Mouse (Mus musculus): ENCODE measurements around the gene Mrps10. TPM values are rescaled to one million over a fixed set of nuclear protein-coding genes. Genes with fewer than 3 reads are reported as not detected.

The Mrps10 gene
- total and polyA plus RNA-seq, 3 experiments, result 57.7 to 124 (median 90.3) TPM

DNA sequence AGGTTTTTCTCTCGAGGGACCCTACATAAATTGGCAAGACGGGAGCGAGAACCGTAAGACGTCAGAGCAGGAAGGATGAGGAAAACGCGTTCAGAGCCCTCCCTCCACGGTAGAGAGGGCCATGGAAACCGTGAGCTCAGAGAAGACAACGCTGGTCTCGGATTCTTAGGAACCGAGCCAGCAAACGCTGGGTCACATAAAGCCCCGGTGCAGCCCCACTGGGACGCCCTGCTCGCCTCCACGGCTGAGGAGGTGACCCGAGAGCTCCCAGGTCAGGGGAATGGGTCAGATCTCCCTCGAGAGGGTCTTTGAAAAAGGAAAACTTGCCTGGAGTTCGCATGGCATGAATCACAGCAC, 378 bp downstream of the Mrps10 start:
- Histone ChIP-seq H3K4me3 (replicated peaks in 1 of 3; ENCODE audit: low read depth in 2 of 3, low read length in 2 of 3, poor library complexity in 1 of 3) (peak overlapping the region; percentile 80 to 96 (median 87)), H3K4me2 (ENCODE audit: insufficient read depth, low read depth, poor library complexity, severe bottlenecking) (peak overlapping the region; percentile 47), H3K79me2 (replicated peaks; ENCODE audit: control insufficient read depth, extremely low read depth, insufficient read depth, poor library complexity, severe bottlenecking) (peaks cover 12% of the 10 kb centered on the region), H3K27me3 (replicated peaks) (no peaks in the 10 kb centered on the region), H3K4me1 (ENCODE audit: control insufficient read depth in 1 of 2, insufficient read depth in 2 of 2) (peaks cover 4 to 23% of the 10 kb centered on the region in 2 experiments; a peak in 3 of 4 replicates), H3K9ac (ENCODE audit: insufficient read depth, low read depth) (peak overlapping the region; percentile 70), H3K36me3 (replicated peaks in 1 of 2; ENCODE audit: control insufficient read depth in 1 of 2, insufficient read depth in 1 of 2, low read length in 1 of 2) (peaks cover 18 to 30% of the 10 kb centered on the region in 2 experiments), H3K9me3 (replicated peaks; ENCODE audit: low read length) (no peaks in the 10 kb centered on the region), H3K27ac (ENCODE audit: insufficient read depth, low read depth) (peak overlapping the region; percentile 15; the same call in 1 of the 2 replicates)
- in situ Hi-C loops (cut with MboI; ENCODE audit: low pct_ligation_motif_present, low pct_unique_long_range_greater_than_20kb, low sequenced_read_pairs), result no loop called here
- peak; percentile 62 for DNase-seq (ENCODE audit: extremely low read depth)
- TF ChIP-seq ZNF384 (IDR thresholded peaks at IDR 0.05; ENCODE audit: low read depth, low read length) (no peak), HCFC1 (IDR thresholded peaks at IDR 0.05; ENCODE audit: low read depth, low read length) (no peak), MAX (IDR thresholded peaks at IDR 0.05; ENCODE audit: low read length) (0 out of 2 replicates have a peak, but pooled peaks have one; percentile 51), POLR2A (IDR thresholded peaks at IDR 0.05; ENCODE audit: low read depth, low read length) (no peak), PAX5 (IDR thresholded peaks at IDR 0.05; ENCODE audit: low read length) (no peak)
- dilution Hi-C loops (cut with MboI; ENCODE audit: extremely low pct_ligation_motif_present, extremely low pct_unique_long_range_greater_than_20kb, low sequenced_read_pairs), result no loop called here

DNA sequence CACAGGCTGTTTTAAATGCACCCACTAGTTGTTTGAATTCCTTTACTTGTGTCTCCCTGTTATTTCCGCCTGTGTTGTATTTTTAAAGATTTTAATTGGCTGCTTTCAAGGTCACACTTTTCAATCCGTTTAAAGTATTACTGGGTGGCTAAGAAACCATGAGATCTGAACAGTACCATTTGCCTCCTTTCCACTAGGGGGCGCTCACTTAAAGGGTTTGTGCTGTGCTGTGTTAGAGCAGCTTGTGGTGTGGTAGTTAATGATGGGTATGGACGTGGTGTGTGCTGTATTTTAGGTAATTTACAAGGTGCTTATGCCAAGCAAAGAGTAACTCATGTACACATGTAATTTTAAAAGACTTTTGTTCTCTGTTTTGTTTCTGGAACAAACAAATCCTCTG, 2.8 kb downstream of the Mrps10 start:
- in situ Hi-C loops (cut with MboI; ENCODE audit: low pct_ligation_motif_present, low pct_unique_long_range_greater_than_20kb, low sequenced_read_pairs), result no loop called here
- peaks cover 12% of the 10 kb centered on the region for H3K79me2 ChIP-seq (replicated peaks; ENCODE audit: control insufficient read depth, extremely low read depth, insufficient read depth, poor library complexity, severe bottlenecking)
- peak; percentile 86 for DNase-seq (ENCODE audit: extremely low read depth)
- no peak overlapping the region for H3K9ac ChIP-seq (ENCODE audit: insufficient read depth, low read depth)
- no peak overlapping the region for H3K4me3 ChIP-seq (replicated peaks in 1 of 3; ENCODE audit: low read depth in 2 of 3, low read length in 2 of 3, poor library complexity in 1 of 3)
- TF ChIP-seq USF2 (conservative IDR thresholded peaks at IDR 0.05; ENCODE audit: low read depth, low read length) (no peak), MXI1 (IDR thresholded peaks at IDR 0.05; ENCODE audit: low read depth, low read length) (no peak), IRF4 (IDR thresholded peaks at IDR 0.05; ENCODE audit: low read depth, low read length) (no peak), RCOR1 (conservative IDR thresholded peaks at IDR 0.05; ENCODE audit: low read depth, low read length) (no peak), NELFE (IDR thresholded peaks at IDR 0.05; ENCODE audit: low read depth, low read length) (no peak), MAFK (IDR thresholded peaks at IDR 0.05; ENCODE audit: insufficient replicate concordance, low read length) (no peak), POLR2AphosphoS2 (IDR thresholded peaks at IDR 0.05; ENCODE audit: low read depth, low read length) (no peak), ZKSCAN1 (IDR thresholded peaks at IDR 0.05; ENCODE audit: borderline replicate concordance, low read depth, low read length) (no peak), SIN3A (IDR thresholded peaks at IDR 0.05; ENCODE audit: low read length) (no peak), RAD21 (IDR thresholded peaks at IDR 0.05; ENCODE audit: low read depth, low read length) (peak; percentile 63), CTCF (conservative IDR thresholded peaks at IDR 0.05 in 1 of 2, IDR thresholded peaks at IDR 0.05 in 1 of 2; ENCODE audit: low read depth in 2 of 2, low read length in 2 of 2) (peak; percentile 84 to 94; a peak in 3 of 4 replicates), ZC3H11A (IDR thresholded peaks at IDR 0.05; ENCODE audit: low read depth, low read length) (no peak), HCFC1 (IDR thresholded peaks at IDR 0.05; ENCODE audit: low read depth, low read length) (0 out of 2 replicates have a peak, but pooled peaks have one; percentile 23), BHLHE40 (IDR thresholded peaks at IDR 0.05; ENCODE audit: low read depth, low read length) (no peak), PAX5 (IDR thresholded peaks at IDR 0.05; ENCODE audit: low read length) (no peak), TBP (conservative IDR thresholded peaks at IDR 0.05; ENCODE audit: low read depth, low read length) (no peak), ZMIZ1 (IDR thresholded peaks at IDR 0.05; ENCODE audit: low read depth, low read length) (no peak), MYC (IDR thresholded peaks at IDR 0.05; ENCODE audit: low read depth, low read length) (peak; percentile 40; the same call in 1 of the 2 replicates), MAZ (IDR thresholded peaks at IDR 0.05; ENCODE audit: low read depth, low read length) (no peak), JUN (IDR thresholded peaks at IDR 0.05; ENCODE audit: insufficient read depth, low read depth, low read length) (no peak)
- no peaks in the 10 kb centered on the region for H3K27me3 ChIP-seq (replicated peaks)
- H3K4me2 ChIP-seq (ENCODE audit: insufficient read depth, low read depth, poor library complexity, severe bottlenecking), result no peak overlapping the region
- peaks cover 36 to 54% of the 10 kb centered on the region in 2 experiments for H3K36me3 ChIP-seq (replicated peaks in 1 of 2; ENCODE audit: control insufficient read depth in 1 of 2, insufficient read depth in 1 of 2, low read length in 1 of 2)
- no peak overlapping the region for H3K27ac ChIP-seq (ENCODE audit: insufficient read depth, low read depth)
- H3K9me3 ChIP-seq (replicated peaks; ENCODE audit: low read length), result no peaks in the 10 kb centered on the region
- dilution Hi-C loops (cut with MboI; ENCODE audit: extremely low pct_ligation_motif_present, extremely low pct_unique_long_range_greater_than_20kb, low sequenced_read_pairs), result no loop called here
- H3K4me1 ChIP-seq (ENCODE audit: control insufficient read depth in 1 of 2, insufficient read depth in 2 of 2), result peaks cover 4 to 23% of the 10 kb centered on the region in 2 experiments; a peak in 3 of 4 replicates
